ENCODE assay signal across 26 mouse cellular contexts in the genomic region with DNA sequence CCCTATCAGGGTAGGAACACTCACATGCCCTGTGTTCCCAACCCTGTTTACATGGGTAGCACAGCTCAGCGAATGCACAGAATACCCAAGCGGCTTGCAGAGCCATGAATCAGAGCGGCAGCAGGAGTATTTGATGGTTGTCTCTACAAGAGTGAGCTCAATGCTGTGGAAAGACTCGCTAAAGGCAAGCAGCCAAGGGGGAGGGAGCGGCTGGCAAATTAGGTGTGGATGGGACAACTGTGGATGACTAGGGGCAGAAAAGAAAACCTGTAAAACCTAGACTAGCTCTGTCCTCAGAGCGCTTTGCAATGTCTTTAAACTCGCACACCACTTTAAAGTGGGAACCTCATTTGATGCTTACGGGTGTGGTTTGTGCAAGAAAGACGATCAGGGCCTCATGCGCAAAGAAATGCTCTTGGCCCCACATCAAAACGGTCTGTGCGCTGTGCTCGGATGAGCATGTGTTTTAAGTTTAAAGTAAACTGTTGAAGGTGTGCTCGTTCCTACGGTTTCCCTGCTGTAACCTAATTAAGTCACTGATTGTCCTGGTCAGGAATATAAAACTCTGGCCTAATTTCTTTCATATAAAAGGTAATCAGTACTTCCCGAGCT. TPM values are rescaled to one million over a fixed set of nuclear protein-coding genes. Genes with fewer than 3 reads are reported as not detected.
A peak's percentile ranks its signal among the peaks of the same experiment; 100 is the strongest.
DNase-seq lines count a peak whose midpoint lies in the region; ATAC-seq and TF ChIP-seq lines count a peak whose summit lies in the region.
"Had no signal": no experiment of that assay in that cellular context is flagged by ENCODE, and none has a peak within 500 bp of the region (broad histone marks: within the 10 kb centered on the region; RNA-seq: fewer than 3 reads in every experiment).

No protein-coding gene starts in this region.

- no peaks in the 10 kb centered on the region for H3K36me3 ChIP-seq in forebrain, embryonic 14.5 days (ENCODE audit: control insufficient read depth, insufficient read depth, low read length)
- H3K36me3 ChIP-seq in forebrain, embryonic 13.5 days (ENCODE audit: poor library complexity, severe bottlenecking), result no peaks in the 10 kb centered on the region
- H3K36me3 ChIP-seq in embryonic facial prominence, embryonic 13.5 days, result no peaks in the 10 kb centered on the region
- no peaks in the 10 kb centered on the region for H3K36me3 ChIP-seq in limb, embryonic 12.5 days
- H3K36me3 ChIP-seq in midbrain, postnatal 0 days (ENCODE audit: insufficient read depth, low read length), result no peaks in the 10 kb centered on the region
- H3K36me3 ChIP-seq: forebrain, embryonic 15.5 days; heart, embryonic 13.5 days; hindbrain, embryonic 12.5 days had no signal

- H3K27me3 ChIP-seq in forebrain, embryonic 14.5 days (replicated peaks; ENCODE audit: control insufficient read depth, insufficient read depth, low read length), result no peaks in the 10 kb centered on the region
- no peaks in the 10 kb centered on the region for H3K27me3 ChIP-seq in forebrain, embryonic 13.5 days
- H3K27me3 ChIP-seq in embryonic facial prominence, embryonic 13.5 days, result peaks cover 10% of the 10 kb centered on the region
- peaks cover 19% of the 10 kb centered on the region for H3K27me3 ChIP-seq in limb, embryonic 12.5 days
- H3K27me3 ChIP-seq in midbrain, postnatal 0 days (ENCODE audit: insufficient read depth, low read length), result no peaks in the 10 kb centered on the region
- H3K27me3 ChIP-seq: forebrain, embryonic 15.5 days; heart, embryonic 13.5 days; hindbrain, embryonic 12.5 days had no signal

- no peak overlapping the region for H3K4me2 ChIP-seq in forebrain, embryonic 14.5 days (ENCODE audit: low read length)
- no peak overlapping the region for H3K4me2 ChIP-seq in forebrain, embryonic 13.5 days
- peak overlapping the region; percentile 3; the same call in 1 of the 2 replicates for H3K4me2 ChIP-seq in embryonic facial prominence, embryonic 13.5 days
- H3K4me2 ChIP-seq in limb, embryonic 12.5 days, result peak overlapping the region; percentile 26
- no peak overlapping the region for H3K4me2 ChIP-seq in midbrain, postnatal 0 days (ENCODE audit: low read depth, low read length, poor library complexity, severe bottlenecking)
- H3K4me2 ChIP-seq: forebrain, embryonic 15.5 days; heart, embryonic 13.5 days; hindbrain, embryonic 12.5 days; liver, embryonic 11.5 days had no signal

- WGBS in forebrain, embryonic 14.5 days, result 61% methylated on average over 16 of the region's 16 CpGs
- 74% methylated on average over 16 of the region's 16 CpGs for WGBS in forebrain, embryonic 13.5 days
- 36% methylated on average over 16 of the region's 16 CpGs for WGBS in embryonic facial prominence, embryonic 13.5 days
- 25% methylated on average over 16 of the region's 16 CpGs for WGBS in limb, embryonic 12.5 days
- WGBS in midbrain, postnatal 0 days, result 84% methylated on average over 16 of the region's 16 CpGs

- ATAC-seq in forebrain, embryonic 14.5 days, result no peak
- no peak for ATAC-seq in forebrain, embryonic 13.5 days
- ATAC-seq in embryonic facial prominence, embryonic 13.5 days (ENCODE audit: insufficient number of reproducible peaks, insufficient read depth, low FRiP score, low TSS enrichment, low read depth), result no peak
- ATAC-seq in limb, embryonic 12.5 days (ENCODE audit: insufficient number of reproducible peaks, insufficient read depth, low FRiP score, low TSS enrichment, low read depth), result no peak
- ATAC-seq in midbrain, postnatal 0 days (ENCODE audit: low FRiP score), result no peak
- ATAC-seq: CD4-positive, CD25-positive, alpha-beta regulatory T cell, adult 4 months; forebrain, embryonic 15.5 days; liver, postnatal 0 days; lung, postnatal 0 days; midbrain, embryonic 16.5 days had no signal

- peak; percentile 25 for DNase-seq in forebrain, embryonic 14.5 days (ENCODE audit: low spot score)
- DNase-seq in brain, embryonic 14.5 days (ENCODE audit: low read depth), result peak; percentile 55
- DNase-seq in kidney, adult 8-10 months, result no peak
- no peak for DNase-seq in midbrain, postnatal 0 days (ENCODE audit: low spot score)
- DNase-seq in yolk sac, embryonic 10.5 days (ENCODE audit: low spot score), result no peak
- DNase-seq: adrenal gland, postnatal 36 days; cerebellum, adult 11 months; heart, adult 18-20 months; heart, postnatal 14 days; kidney, adult 18-20 months; liver, postnatal 0 days; right cerebral cortex, adult 18-20 months; right cerebral cortex, postnatal 4 days; thymus, postnatal 14 days had no signal

- peaks cover 3% of the 10 kb centered on the region; the same call in 1 of the 2 replicates for H3K4me1 ChIP-seq in forebrain, embryonic 14.5 days (ENCODE audit: control insufficient read depth, insufficient read depth, low read length)
- peaks cover 8% of the 10 kb centered on the region for H3K4me1 ChIP-seq in forebrain, embryonic 13.5 days
- peaks cover 41% of the 10 kb centered on the region for H3K4me1 ChIP-seq in embryonic facial prominence, embryonic 13.5 days
- peaks cover 47% of the 10 kb centered on the region for H3K4me1 ChIP-seq in limb, embryonic 12.5 days (replicated peaks)
- no peaks in the 10 kb centered on the region for H3K4me1 ChIP-seq in midbrain, postnatal 0 days (ENCODE audit: insufficient read depth, low read length)
- H3K4me1 ChIP-seq: hindbrain, embryonic 12.5 days had no signal

- no peak overlapping the region for H3K27ac ChIP-seq in forebrain, embryonic 14.5 days (ENCODE audit: low read depth, low read length)
- no peak overlapping the region for H3K27ac ChIP-seq in forebrain, embryonic 13.5 days
- peak overlapping the region; percentile 52; the same call in 1 of the 2 replicates for H3K27ac ChIP-seq in embryonic facial prominence, embryonic 13.5 days
- no peak overlapping the region for H3K27ac ChIP-seq in limb, embryonic 12.5 days
- H3K27ac ChIP-seq in midbrain, postnatal 0 days (ENCODE audit: low read depth, low read length), result no peak overlapping the region
- H3K27ac ChIP-seq: forebrain, embryonic 15.5 days; heart, embryonic 13.5 days; hindbrain, embryonic 12.5 days; kidney, postnatal 0 days; macrophage had no signal

- no peak for TF ChIP-seq POLR2A in brain, embryonic 14.5 days (IDR thresholded peaks at IDR 0.05; ENCODE audit: borderline replicate concordance, extremely low read depth, insufficient read depth, insufficient read length, poor library complexity, severe bottlenecking)

- no peak overlapping the region for H3K4me3 ChIP-seq in forebrain, embryonic 14.5 days (ENCODE audit: low read depth, low read length)
- H3K4me3 ChIP-seq in forebrain, embryonic 13.5 days, result no peak overlapping the region
- no peak overlapping the region for H3K4me3 ChIP-seq in embryonic facial prominence, embryonic 13.5 days
- H3K4me3 ChIP-seq in limb, embryonic 12.5 days (replicated peaks), result no peak overlapping the region
- H3K4me3 ChIP-seq in midbrain, postnatal 0 days (ENCODE audit: low read depth, low read length), result no peak overlapping the region
- H3K4me3 ChIP-seq: forebrain, embryonic 15.5 days; heart, embryonic 13.5 days; hindbrain, embryonic 12.5 days had no signal

- H3K9ac ChIP-seq in forebrain, embryonic 14.5 days (ENCODE audit: low read length), result no peak overlapping the region
- no peak overlapping the region for H3K9ac ChIP-seq in forebrain, embryonic 13.5 days
- H3K9ac ChIP-seq in embryonic facial prominence, embryonic 13.5 days, result no peak overlapping the region
- H3K9ac ChIP-seq in limb, embryonic 12.5 days (replicated peaks), result no peak overlapping the region
- no peak overlapping the region for H3K9ac ChIP-seq in midbrain, postnatal 0 days (replicated peaks; ENCODE audit: low read length, poor library complexity, severe bottlenecking)
- H3K9ac ChIP-seq: forebrain, embryonic 15.5 days; heart, embryonic 13.5 days; hindbrain, embryonic 12.5 days; liver, postnatal 0 days had no signal

- no peaks in the 10 kb centered on the region for H3K9me3 ChIP-seq in forebrain, embryonic 14.5 days (replicated peaks; ENCODE audit: control insufficient read depth, low read length)
- no peaks in the 10 kb centered on the region for H3K9me3 ChIP-seq in forebrain, embryonic 13.5 days (replicated peaks)
- no peaks in the 10 kb centered on the region for H3K9me3 ChIP-seq in embryonic facial prominence, embryonic 13.5 days
- no peaks in the 10 kb centered on the region for H3K9me3 ChIP-seq in limb, embryonic 12.5 days
- H3K9me3 ChIP-seq in midbrain, postnatal 0 days (ENCODE audit: low read length), result no peaks in the 10 kb centered on the region
- H3K9me3 ChIP-seq: forebrain, embryonic 15.5 days; heart, embryonic 13.5 days; hindbrain, embryonic 12.5 days had no signal

- no peak for TF ChIP-seq CTCF in brain, embryonic 14.5 days (IDR thresholded peaks at IDR 0.05; ENCODE audit: borderline replicate concordance, extremely low read depth, insufficient read depth, insufficient read length)
- TF ChIP-seq CTCF in midbrain, postnatal 0 days (IDR thresholded peaks at IDR 0.05), result no peak

RNA-seq across cellular contexts. Expression of gene Thsd4, which starts 30.3 kb away (rescaled TPM):
- polyA plus RNA-seq in forebrain, embryonic 14.5 days (2014; fragmentation: Nextera tagmentation; extraction: Ambion mirVana), result 3.4 and 4.9 TPM in 2 replicates
- 5.2 and 6.0 TPM in 2 replicates for polyA plus RNA-seq in forebrain, embryonic 13.5 days (2015; fragmentation: Nextera tagmentation; extraction: Ambion mirVana)
- polyA plus RNA-seq in brain, embryonic 14.5 days (2012; rRNA removed), result 5.3 and 7.9 TPM in 2 replicates
- 13.6 and 17.9 TPM in 2 replicates for polyA plus RNA-seq in embryonic facial prominence, embryonic 13.5 days (2015; fragmentation: Nextera tagmentation; extraction: Ambion mirVana)
- 27.0 and 27.2 TPM in 2 replicates for polyA plus RNA-seq in limb, embryonic 12.5 days (2016; fragmentation: Nextera tagmentation; extraction: Ambion mirVana)
- 20.8 and 23.6 TPM in 2 replicates for total RNA-seq in midbrain, postnatal 0 days (2014; rRNA removed)
- 3.6 and 4.8 TPM in 2 replicates for polyA plus RNA-seq in midbrain, postnatal 0 days (2015; fragmentation: Nextera tagmentation; extraction: Ambion mirVana)
- polyA plus RNA-seq: CD4-positive, CD25-positive, alpha-beta regulatory T cell, adult 4 months; macrophage had no signal

Comparison
In these comparisons a context has a peak if more than half of its experiments do, and no peak if none do; other contexts are left out.
1. DNase-seq: peak in forebrain, embryonic 14.5 days (single experiment) and brain, embryonic 14.5 days (single experiment); none in kidney, adult 8-10 months (0 of 2), midbrain, postnatal 0 days (single experiment) and yolk sac, embryonic 10.5 days (single experiment).
2. H3K4me2 ChIP-seq: peak in embryonic facial prominence, embryonic 13.5 days (single experiment) and limb, embryonic 12.5 days (single experiment); none in forebrain, embryonic 14.5 days (single experiment), forebrain, embryonic 13.5 days (single experiment) and midbrain, postnatal 0 days (single experiment).